Mouse (Mus musculus): ENCODE results near the gene Atp6v0c. TPM values are rescaled to one million over a fixed set of nuclear protein-coding genes. Genes with fewer than 3 reads are reported as not detected.
A peak's percentile ranks its signal among the peaks of the same experiment; 100 is the strongest.
"Not testable (repeated sequence)": the region's sequence is repeated elsewhere in the genome, so short reads cannot be mapped to it uniquely, and the experiment has no call there.

The Atp6v0c gene
- total RNA-seq, 1 experiment: 129 TPM

- Histone ChIP-seq H3K27ac (ENCODE audit: insufficient read depth, low read depth, low read length, poor library complexity, severe bottlenecking) (no peak overlapping the region), H3K9me3 (ENCODE audit: control insufficient read depth, insufficient read depth, low read depth, low read length) (no peaks in the 10 kb centered on the region), H3K4me1 (ENCODE audit: control insufficient read depth in 2 of 2, insufficient read depth in 2 of 2, low read length in 2 of 2, poor library complexity in 1 of 2) (peaks cover 4 to 8% of the 10 kb centered on the region in 2 experiments), H3K4me3 (ENCODE audit: insufficient read depth in 1 of 2, low read depth in 1 of 2, low read length in 2 of 2, poor library complexity in 1 of 2, severe bottlenecking in 1 of 2) (no peak overlapping the region), H3K36me3 (ENCODE audit: control insufficient read depth, insufficient read depth, low read length, poor library complexity, severe bottlenecking) (no peaks in the 10 kb centered on the region), H3K9ac (ENCODE audit: insufficient read depth, low read depth, low read length, poor library complexity, severe bottlenecking) (no peak overlapping the region)
- DNase-seq (ENCODE audit: low read depth, low spot score): no peak
- in situ Hi-C loops (cut with MboI; ENCODE audit: low sequenced_read_pairs in 2 of 2, unreplicated experiment in 2 of 2): no loop called here
- no peak for TF ChIP-seq HCFC1 (IDR thresholded peaks at IDR 0.05; ENCODE audit: borderline replicate concordance, insufficient read depth, low read length)
- TF ChIP-seq ZNF384 (IDR thresholded peaks at IDR 0.05; ENCODE audit: low read depth, low read length): no peak
- no peak for TF ChIP-seq CHD2 (IDR thresholded peaks at IDR 0.05; ENCODE audit: low read depth, low read length)
- TF ChIP-seq MAFK (IDR thresholded peaks at IDR 0.05; ENCODE audit: insufficient read depth, low read depth, low read length): no peak
- no peak for TF ChIP-seq ZC3H11A (IDR thresholded peaks at IDR 0.05; ENCODE audit: borderline replicate concordance, low read depth, low read length)
These were observed 37.9 kb downstream of the Atp6v0c start for GRCm38 (mm10) chr17:24131570-24131969.

- H3K9ac ChIP-seq (ENCODE audit: insufficient read depth, low read depth, low read length, poor library complexity, severe bottlenecking); in situ Hi-C loops (cut with MboI; ENCODE audit: low sequenced_read_pairs in 2 of 2, unreplicated experiment in 2 of 2); H3K9me3 ChIP-seq (ENCODE audit: control insufficient read depth, insufficient read depth, low read depth, low read length); H3K27ac ChIP-seq (ENCODE audit: insufficient read depth, low read depth, low read length, poor library complexity, severe bottlenecking); H3K36me3 ChIP-seq (ENCODE audit: control insufficient read depth, insufficient read depth, low read length, poor library complexity, severe bottlenecking); DNase-seq (ENCODE audit: low read depth, low spot score); H3K4me1 ChIP-seq (ENCODE audit: control insufficient read depth in 2 of 2, insufficient read depth in 2 of 2, low read length in 2 of 2, poor library complexity in 1 of 2); H3K4me3 ChIP-seq (ENCODE audit: insufficient read depth in 1 of 2, low read depth in 1 of 2, low read length in 2 of 2, poor library complexity in 1 of 2, severe bottlenecking in 1 of 2): not testable (repeated sequence)
- peak; percentile 86; the same call in 1 of the 2 replicates for TF ChIP-seq ZNF384 (IDR thresholded peaks at IDR 0.05; ENCODE audit: low read depth, low read length)
These were observed 40.3 kb downstream of the Atp6v0c start for GRCm38 (mm10) chr17:24129246-24129645.

GRCm38 (mm10) chr17:24127592-24127991 lies 41.9 kb downstream of the Atp6v0c start:
- H3K36me3 ChIP-seq (ENCODE audit: control insufficient read depth, insufficient read depth, low read length, poor library complexity, severe bottlenecking): no peaks in the 10 kb centered on the region
- no peak for DNase-seq (ENCODE audit: low read depth, low spot score)
- no peak overlapping the region for H3K4me3 ChIP-seq (ENCODE audit: insufficient read depth in 1 of 2, low read depth in 1 of 2, low read length in 2 of 2, poor library complexity in 1 of 2, severe bottlenecking in 1 of 2)
- no peak overlapping the region for H3K27ac ChIP-seq (ENCODE audit: insufficient read depth, low read depth, low read length, poor library complexity, severe bottlenecking)
- H3K9me3 ChIP-seq (ENCODE audit: control insufficient read depth, insufficient read depth, low read depth, low read length): no peaks in the 10 kb centered on the region
- H3K4me1 ChIP-seq (ENCODE audit: control insufficient read depth in 2 of 2, insufficient read depth in 2 of 2, low read length in 2 of 2, poor library complexity in 1 of 2): peaks cover 4 to 8% of the 10 kb centered on the region in 2 experiments
- in situ Hi-C loops (cut with MboI; ENCODE audit: low sequenced_read_pairs in 2 of 2, unreplicated experiment in 2 of 2): no loop called here
- no peak for TF ChIP-seq HCFC1 (IDR thresholded peaks at IDR 0.05; ENCODE audit: borderline replicate concordance, insufficient read depth, low read length)
- TF ChIP-seq CHD2 (IDR thresholded peaks at IDR 0.05; ENCODE audit: low read depth, low read length): no peak
- no peak for TF ChIP-seq MAFK (IDR thresholded peaks at IDR 0.05; ENCODE audit: insufficient read depth, low read depth, low read length)
- TF ChIP-seq ZC3H11A (IDR thresholded peaks at IDR 0.05; ENCODE audit: borderline replicate concordance, low read depth, low read length): no peak
- TF ChIP-seq ZNF384 (IDR thresholded peaks at IDR 0.05; ENCODE audit: low read depth, low read length): no peak
- H3K9ac ChIP-seq (ENCODE audit: insufficient read depth, low read depth, low read length, poor library complexity, severe bottlenecking): no peak overlapping the region

GRCm38 (mm10) chr17:24126801-24127200 lies 42.7 kb downstream of the Atp6v0c start:
- peaks cover 4 to 8% of the 10 kb centered on the region in 2 experiments for H3K4me1 ChIP-seq (ENCODE audit: control insufficient read depth in 2 of 2, insufficient read depth in 2 of 2, low read length in 2 of 2, poor library complexity in 1 of 2)
- no peak overlapping the region; the same call in 1 of the 2 replicates for H3K27ac ChIP-seq (ENCODE audit: insufficient read depth, low read depth, low read length, poor library complexity, severe bottlenecking)
- no peak overlapping the region for H3K4me3 ChIP-seq (ENCODE audit: insufficient read depth in 1 of 2, low read depth in 1 of 2, low read length in 2 of 2, poor library complexity in 1 of 2, severe bottlenecking in 1 of 2)
- no peaks in the 10 kb centered on the region for H3K36me3 ChIP-seq (ENCODE audit: control insufficient read depth, insufficient read depth, low read length, poor library complexity, severe bottlenecking)
- no peaks in the 10 kb centered on the region for H3K9me3 ChIP-seq (ENCODE audit: control insufficient read depth, insufficient read depth, low read depth, low read length)
- no peak overlapping the region for H3K9ac ChIP-seq (ENCODE audit: insufficient read depth, low read depth, low read length, poor library complexity, severe bottlenecking)
- no peak for TF ChIP-seq ZNF384 (IDR thresholded peaks at IDR 0.05; ENCODE audit: low read depth, low read length)
- no peak for TF ChIP-seq CHD2 (IDR thresholded peaks at IDR 0.05; ENCODE audit: low read depth, low read length)
- TF ChIP-seq MAFK (IDR thresholded peaks at IDR 0.05; ENCODE audit: insufficient read depth, low read depth, low read length): no peak
- no peak for TF ChIP-seq HCFC1 (IDR thresholded peaks at IDR 0.05; ENCODE audit: borderline replicate concordance, insufficient read depth, low read length)
- TF ChIP-seq ZC3H11A (IDR thresholded peaks at IDR 0.05; ENCODE audit: borderline replicate concordance, low read depth, low read length): no peak
- in situ Hi-C loops (cut with MboI; ENCODE audit: low sequenced_read_pairs in 2 of 2, unreplicated experiment in 2 of 2): no loop called here
- no peak for DNase-seq (ENCODE audit: low read depth, low spot score)

- peaks cover 0 to 3% of the 10 kb centered on the region in 2 experiments; a peak in 1 of 4 replicates for H3K4me1 ChIP-seq (ENCODE audit: control insufficient read depth in 2 of 2, insufficient read depth in 2 of 2, low read length in 2 of 2, poor library complexity in 1 of 2)
- H3K9ac ChIP-seq (ENCODE audit: insufficient read depth, low read depth, low read length, poor library complexity, severe bottlenecking): no peak overlapping the region
- no peaks in the 10 kb centered on the region for H3K9me3 ChIP-seq (ENCODE audit: control insufficient read depth, insufficient read depth, low read depth, low read length)
- no peak for DNase-seq (ENCODE audit: low read depth, low spot score)
- H3K4me3 ChIP-seq (ENCODE audit: insufficient read depth in 1 of 2, low read depth in 1 of 2, low read length in 2 of 2, poor library complexity in 1 of 2, severe bottlenecking in 1 of 2): no peak overlapping the region
- in situ Hi-C loops (cut with MboI; ENCODE audit: low sequenced_read_pairs in 2 of 2, unreplicated experiment in 2 of 2): no loop called here
- no peak overlapping the region for H3K27ac ChIP-seq (ENCODE audit: insufficient read depth, low read depth, low read length, poor library complexity, severe bottlenecking)
- no peak for TF ChIP-seq HCFC1 (IDR thresholded peaks at IDR 0.05; ENCODE audit: borderline replicate concordance, insufficient read depth, low read length)
- TF ChIP-seq CHD2 (IDR thresholded peaks at IDR 0.05; ENCODE audit: low read depth, low read length): no peak
- TF ChIP-seq MAFK (IDR thresholded peaks at IDR 0.05; ENCODE audit: insufficient read depth, low read depth, low read length): no peak
- no peak for TF ChIP-seq ZNF384 (IDR thresholded peaks at IDR 0.05; ENCODE audit: low read depth, low read length)
- no peak for TF ChIP-seq ZC3H11A (IDR thresholded peaks at IDR 0.05; ENCODE audit: borderline replicate concordance, low read depth, low read length)
- H3K36me3 ChIP-seq (ENCODE audit: control insufficient read depth, insufficient read depth, low read length, poor library complexity, severe bottlenecking): no peaks in the 10 kb centered on the region
These were observed 50.1 kb downstream of the Atp6v0c start for GRCm38 (mm10) chr17:24119446-24119845.

Other genes starting within 250 kb of the Atp6v0c start
- gene Sbp, start 228.0 kb downstream of the Atp6v0c start, total RNA-seq (2012; rRNA removed): not detected in 2 replicates
- not detected in 2 replicates for gene Sbpl, start 214.4 kb downstream of the Atp6v0c start, total RNA-seq (2012; rRNA removed)
- gene Prss30, start 189.1 kb downstream of the Atp6v0c start, total RNA-seq (2012; rRNA removed): not detected in 2 replicates
- 0.85 and 1.5 TPM in 2 replicates for gene Prss22, start 171.6 kb downstream of the Atp6v0c start, total RNA-seq (2012; rRNA removed)
- gene Prss27, start 131.6 kb downstream of the Atp6v0c start, total RNA-seq (2012; rRNA removed): 0.31 and 0.37 TPM in 2 replicates
- gene Kctd5, start 96.2 kb downstream of the Atp6v0c start, total RNA-seq (2012; rRNA removed): 34.6 and 42.3 TPM in 2 replicates
- gene Pdpk1, start 18.8 kb downstream of the Atp6v0c start, total RNA-seq (2012; rRNA removed): 25.6 and 26.7 TPM in 2 replicates
- gene Amdhd2, start 5.9 kb downstream of the Atp6v0c start, total RNA-seq (2012; rRNA removed): 28.5 and 35.3 TPM in 2 replicates
- gene Tbc1d24, start 35.9 kb upstream of the Atp6v0c start, total RNA-seq (2012; rRNA removed): 14.1 and 20.4 TPM in 2 replicates
- 2.7 and 4.1 TPM in 2 replicates for gene Ntn3, start 39.8 kb upstream of the Atp6v0c start, total RNA-seq (2012; rRNA removed)
- gene Tedc2, start 51.1 kb upstream of the Atp6v0c start, total RNA-seq (2012; rRNA removed): 31.3 and 35.8 TPM in 2 replicates
- 143 and 239 TPM in 2 replicates for gene Ccnf, start 81.8 kb upstream of the Atp6v0c start, total RNA-seq (2012; rRNA removed)
- gene Abca17, start 181.4 kb upstream of the Atp6v0c start, total RNA-seq (2012; rRNA removed): not detected in 2 replicates
- gene Abca3, start 182.2 kb upstream of the Atp6v0c start, total RNA-seq (2012; rRNA removed): 10.8 and 11.5 TPM in 2 replicates
- gene Rnps1, start 244.9 kb upstream of the Atp6v0c start, total RNA-seq (2012; rRNA removed): 107 and 138 TPM in 2 replicates

Data from ES-E14 (cell line).